Mouse (Mus musculus) forebrain, embryonic 13.5 days (tissue): ENCODE data around the gene Scgb1b10. TPM values are rescaled to one million over a fixed set of nuclear protein-coding genes. Genes with fewer than 3 reads are reported as not detected.
"Not testable (repeated sequence)": the region's sequence is repeated elsewhere in the genome, so short reads cannot be mapped to it uniquely, and the experiment has no call there.

Experiments
- ATAC-seq: fragments of 200-750 bp; cut with Nextera tagmentation; 2 replicates; pipeline ENCODE4 v1.8.0; 2017
- H3K27ac ChIP-seq: fragments of 300-500 bp; sonication (generic); 2 replicates; pipeline ENCODE4 v1.5.1; 2015; ENCODE audit warnings: inconsistent platforms, mild to moderate bottlenecking, moderate library complexity
- H3K27me3 ChIP-seq: fragments of 300-500 bp; sonication (generic); 2 replicates; pipeline ENCODE4 v1.6.1; 2015; ENCODE audit warnings: mild to moderate bottlenecking, inconsistent platforms
- H3K36me3 ChIP-seq: fragments of 300-500 bp; sonication (generic); 2 replicates; pipeline ENCODE4 v1.6.1; 2015; ENCODE audit warnings: mild to moderate bottlenecking, inconsistent platforms; ENCODE audit not compliant: poor library complexity, severe bottlenecking
- H3K4me1 ChIP-seq: fragments of 300-500 bp; sonication (generic); 2 replicates; pipeline ENCODE4 v1.6.1; 2015; ENCODE audit warnings: inconsistent platforms
- H3K4me2 ChIP-seq: fragments of 300-500 bp; sonication (generic); 2 replicates; pipeline ENCODE4 v1.6.1; 2015; ENCODE audit warnings: inconsistent platforms, mild to moderate bottlenecking, moderate library complexity
- H3K4me3 ChIP-seq: fragments of 300-500 bp; sonication (generic); 2 replicates; pipeline ENCODE4 v1.5.1; 2015; ENCODE audit warnings: mild to moderate bottlenecking, inconsistent platforms
- H3K9ac ChIP-seq: fragments of 300-500 bp; sonication (generic); 2 replicates; pipeline ENCODE4 v1.6.1; 2015; ENCODE audit warnings: mild to moderate bottlenecking, inconsistent platforms
- H3K9me3 ChIP-seq: fragments of 300-500 bp; sonication (generic); replicated peaks from 2 replicates; pipeline ENCODE4 v1.6.1; 2016; ENCODE audit warnings: inconsistent platforms
- polyA plus RNA-seq: library from polyadenylated mRNA; unstranded; fragments of >200 nt; fragmentation: Nextera tagmentation; extraction: Ambion mirVana; gene quantifications from 2 replicates; pipeline ENCODE4 v1.2.1, GENCODE M21; 2015

Scgb1b10 gene
- not detected in 2 replicates for polyA plus RNA-seq

DNA sequence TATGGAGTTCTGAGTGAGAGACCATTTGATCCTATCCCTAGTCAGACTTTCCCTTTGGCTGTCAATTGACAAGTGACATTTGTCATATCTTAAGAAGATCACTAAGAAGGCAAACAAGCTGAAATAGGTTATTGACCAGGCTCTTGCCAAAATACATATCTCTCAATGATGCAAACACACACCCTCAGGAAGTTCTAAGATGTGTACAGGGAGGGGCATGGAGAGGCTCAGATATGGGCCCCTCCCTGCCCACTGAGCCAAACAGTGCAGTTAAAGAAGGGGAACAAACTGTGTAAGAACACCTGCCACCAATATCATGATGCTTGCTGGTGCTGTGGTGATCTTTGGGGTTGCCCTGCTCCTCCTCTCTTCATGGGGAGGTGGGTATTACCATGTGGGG lies at the start of gene Scgb1b10:
Gene Scgb1b10 (plus strand): TSS at position 301 of the 400 bp plus-strand sequence.
- not testable (repeated sequence) for H3K9me3 ChIP-seq, ATAC-seq

More for the DNA sequence above, at the start of gene Scgb1b10:
- not testable (repeated sequence) for H3K27ac ChIP-seq, H3K36me3 ChIP-seq, H3K4me2 ChIP-seq, H3K4me3 ChIP-seq, H3K4me1 ChIP-seq, H3K27me3 ChIP-seq, H3K9ac ChIP-seq

Other genes starting within 250 kb of the Scgb1b10 start
- not detected in 2 replicates for gene Scgb2b11, start 110.3 kb downstream of the Scgb1b10 start, polyA plus RNA-seq
- not detected in 2 replicates for gene Scgb1b11, start 122.0 kb downstream of the Scgb1b10 start, polyA plus RNA-seq
- not detected in 2 replicates for gene Scgb2b12, start 226.4 kb downstream of the Scgb1b10 start, polyA plus RNA-seq
- gene Scgb1b12, start 233.3 kb downstream of the Scgb1b10 start, polyA plus RNA-seq, result not detected in 2 replicates